Mouse (Mus musculus): ENCODE results near the gene Naa16.

- no peak for TF ChIP-seq CTCF (IDR thresholded peaks at IDR 0.05; ENCODE audit: low read depth, low read length)
- no peak for TF ChIP-seq POLR2A (IDR thresholded peaks at IDR 0.05; ENCODE audit: insufficient read depth, low read length)
Measured at GRCm38 (mm10) chr14:79284616-79285015, 106.0 kb downstream of the Naa16 start.

Data from ES-Bruce4 (cell line).